Mouse (Mus musculus) liver, adult (tissue): ENCODE results near the gene Gm9970.

ENCODE experiments used
- GATA4 ChIP-seq: IDR thresholded peaks from 2 replicates; pipeline ENCODE4 v1.6.1; 2014; ENCODE audit warnings: mild to moderate bottlenecking, low read length; ENCODE audit not compliant: insufficient replicate concordance

The Gm9970 gene

DNA sequence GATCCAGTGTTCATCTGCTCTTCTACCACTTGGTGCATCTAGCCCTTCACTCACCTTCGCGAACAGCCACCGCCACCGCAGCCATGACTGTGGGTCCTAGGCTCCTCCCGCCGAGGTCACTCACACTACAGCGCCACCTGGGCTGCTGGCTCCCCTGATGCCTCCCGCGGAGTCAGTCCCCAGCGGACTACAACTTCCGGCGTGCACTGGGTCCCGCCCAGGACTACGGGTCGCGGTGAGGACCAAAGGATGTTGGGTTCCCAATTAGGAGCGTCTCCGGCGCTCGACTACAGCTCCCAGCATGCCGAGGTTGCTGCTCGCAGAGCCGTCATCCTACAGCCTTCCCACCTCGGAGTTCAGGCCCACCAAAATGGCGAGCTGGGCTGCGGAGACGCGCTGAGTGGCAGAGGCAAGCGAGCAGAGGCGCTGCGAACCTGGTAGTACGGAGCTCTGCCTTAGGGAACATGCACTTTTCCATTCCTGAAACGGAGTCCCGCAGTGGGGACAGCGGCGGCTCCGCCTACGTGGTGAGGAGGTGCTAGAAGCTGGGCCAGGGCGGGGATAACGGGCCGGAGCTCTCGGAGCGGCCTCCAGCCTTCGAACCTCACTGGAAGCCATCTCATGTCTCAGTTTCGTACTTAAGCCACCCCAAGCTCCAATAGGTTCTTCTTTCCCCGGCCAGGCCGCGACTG, 47.9 kb downstream of the Gm9970 start, which contains the start of the genes Snx17 and Eif2b4:
Snx17 (plus strand) TSS at position 289 of the 692 bp plus-strand sequence.
Eif2b4 (minus strand) TSS at position 492 of the 692 bp plus-strand sequence.
- peak; percentile 26; the same call in 1 of the 2 replicates for TF ChIP-seq GATA4

DNA sequence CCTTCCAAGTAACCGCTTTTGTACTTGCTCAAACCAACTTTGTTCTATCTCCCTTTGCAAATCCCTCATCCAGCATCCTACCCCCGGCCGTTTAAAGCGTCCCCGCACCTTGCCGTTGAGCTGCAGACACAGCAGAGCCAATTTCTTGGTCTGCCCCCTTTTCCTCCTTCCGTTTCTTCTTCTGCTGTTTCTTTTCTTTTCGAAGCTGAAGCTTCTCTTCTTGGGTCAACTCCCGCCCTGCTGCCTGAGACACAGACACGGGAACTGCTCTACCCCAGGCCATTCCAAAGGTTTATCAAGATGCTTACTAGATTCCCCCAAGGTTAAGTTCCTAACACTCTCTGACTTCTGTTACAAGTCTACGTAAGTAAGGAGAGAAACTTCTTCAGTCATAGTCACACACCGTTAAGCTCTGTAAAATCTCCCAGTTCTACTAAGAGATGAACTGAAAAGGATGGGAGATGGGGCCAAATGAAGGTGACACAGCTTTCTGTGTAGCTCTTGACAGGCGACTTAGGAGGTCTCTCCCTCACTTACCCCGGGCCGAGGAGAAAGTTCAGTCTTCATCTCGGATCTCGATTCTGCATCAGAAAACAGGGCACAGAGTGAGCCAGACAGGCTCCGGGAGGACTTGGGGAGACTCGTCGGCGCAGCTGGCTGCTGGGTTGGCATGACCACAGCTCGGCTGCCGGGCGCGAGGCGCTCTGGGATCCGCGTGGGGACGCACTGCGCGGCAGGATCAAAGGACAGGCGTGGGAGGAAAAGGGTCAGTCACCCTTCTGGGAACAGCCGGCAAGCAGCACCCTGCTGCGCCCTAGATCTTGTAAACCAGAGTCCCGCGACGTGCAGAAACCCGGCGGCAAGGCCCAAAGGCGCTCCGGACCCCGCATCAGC, 48.7 kb downstream of the Gm9970 start:
- no peak for TF ChIP-seq GATA4
